Mouse (Mus musculus): ENCODE results near the gene Alkbh8. TPM values are rescaled to one million over a fixed set of nuclear protein-coding genes. Genes with fewer than 3 reads are reported as not detected.
A peak's percentile ranks its signal among the peaks of the same experiment; 100 is the strongest.

Alkbh8 gene
- total and polyA plus RNA-seq, 3 experiments: 27.3 to 47.3 (median 29.1) TPM

DNA sequence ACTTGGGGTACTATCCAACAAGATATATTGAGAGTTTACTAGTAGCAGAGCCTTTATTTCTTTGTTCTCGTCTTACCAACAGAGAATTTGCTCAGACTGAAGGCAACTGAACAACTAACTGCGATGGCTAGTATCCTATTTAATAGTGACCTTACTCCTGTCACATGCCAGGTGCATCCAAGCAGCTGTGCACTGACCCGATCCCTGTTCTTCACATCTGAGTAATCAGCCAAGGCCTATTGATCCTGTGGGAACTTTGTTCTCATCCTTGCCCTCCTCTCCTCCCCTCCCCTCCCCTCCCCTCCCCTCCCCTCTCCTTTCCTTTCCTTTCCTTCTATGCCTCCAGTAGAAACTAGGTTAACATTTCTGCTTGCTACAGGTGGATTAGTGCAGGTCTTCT, 1.7 kb downstream of the Alkbh8 start:
- peak overlapping the region; percentile 84 for H3K9ac ChIP-seq (ENCODE audit: control insufficient read depth, low read depth, low read length, poor library complexity, severe bottlenecking)
- H3K27me3 ChIP-seq (ENCODE audit: control insufficient read depth in 1 of 2, insufficient read depth in 2 of 2, low read length in 2 of 2): no peaks in the 10 kb centered on the region
- H3K79me2 ChIP-seq (ENCODE audit: control insufficient read depth, insufficient read depth, low read length, poor library complexity): peaks cover 26% of the 10 kb centered on the region
- no peak for TF ChIP-seq TBP (IDR thresholded peaks at IDR 0.05; ENCODE audit: low read depth, low read length)
- no peaks in the 10 kb centered on the region for H3K9me3 ChIP-seq (replicated peaks; ENCODE audit: insufficient read depth, low read length)
- peaks cover 9 to 18% of the 10 kb centered on the region in 2 experiments for H3K4me1 ChIP-seq (ENCODE audit: control insufficient read depth in 1 of 2, insufficient read depth in 2 of 2, low read length in 2 of 2)
- peaks cover 32 to 38% of the 10 kb centered on the region in 2 experiments for H3K36me3 ChIP-seq (ENCODE audit: control insufficient read depth in 1 of 2, insufficient read depth in 2 of 2, low read length in 2 of 2)
- H3K4me3 ChIP-seq (ENCODE audit: control insufficient read depth in 1 of 2, insufficient read depth in 1 of 2, low read depth in 2 of 2, low read length in 2 of 2): peak overlapping the region; percentile 28 to 66
- no peak for DNase-seq (ENCODE audit: low read depth, low spot score)
- H3K27ac ChIP-seq (ENCODE audit: control insufficient read depth, low read depth, low read length): no peak overlapping the region

DNA sequence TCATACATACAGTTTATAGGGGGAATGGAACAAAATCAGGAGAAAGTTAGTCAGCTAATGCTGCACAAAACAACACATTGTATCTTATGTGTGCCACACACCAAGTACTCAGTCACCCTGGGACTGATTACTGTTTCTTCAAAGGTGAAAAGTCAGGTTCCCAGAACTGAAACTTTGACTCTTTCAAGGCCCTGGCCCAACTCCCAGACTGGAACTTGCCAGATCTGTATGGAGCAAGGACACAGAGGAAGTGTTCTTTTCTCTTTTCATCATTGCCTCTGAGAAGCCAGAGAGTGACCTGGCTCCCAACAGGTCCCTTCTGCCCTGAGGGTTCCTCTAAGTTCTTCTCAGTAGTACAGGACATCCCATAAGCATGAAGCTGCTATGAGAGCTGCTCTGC, 10.2 kb downstream of the Alkbh8 start:
- TF ChIP-seq GABPA (IDR thresholded peaks at IDR 0.05; ENCODE audit: low read depth, low read length) (no peak), GATA1 (IDR thresholded peaks at IDR 0.05; ENCODE audit: low read depth, low read length) (no peak), CHD2 (IDR thresholded peaks at IDR 0.05; ENCODE audit: low read length) (no peak), MAZ (IDR thresholded peaks at IDR 0.05; ENCODE audit: low read depth, low read length) (no peak), ZKSCAN1 (IDR thresholded peaks at IDR 0.05; ENCODE audit: low read depth, low read length) (no peak), TAL1 (IDR thresholded peaks at IDR 0.05; ENCODE audit: low read length) (no peak), POLR2A (IDR thresholded peaks at IDR 0.05; ENCODE audit: control insufficient read depth in 1 of 2, insufficient read depth in 1 of 2, low read depth in 1 of 2, low read length in 2 of 2, poor library complexity in 1 of 2) (no peak)
- H3K4me3 ChIP-seq (ENCODE audit: control insufficient read depth in 1 of 2, insufficient read depth in 1 of 2, low read depth in 2 of 2, low read length in 2 of 2): no peak overlapping the region
- no peaks in the 10 kb centered on the region for H3K9me3 ChIP-seq (replicated peaks; ENCODE audit: insufficient read depth, low read length)
- H3K4me1 ChIP-seq (ENCODE audit: control insufficient read depth in 1 of 2, insufficient read depth in 2 of 2, low read length in 2 of 2): peaks cover 6 to 16% of the 10 kb centered on the region in 2 experiments
- H3K9ac ChIP-seq (ENCODE audit: control insufficient read depth, low read depth, low read length, poor library complexity, severe bottlenecking): no peak overlapping the region
- H3K27me3 ChIP-seq (ENCODE audit: control insufficient read depth in 1 of 2, insufficient read depth in 2 of 2, low read length in 2 of 2): no peaks in the 10 kb centered on the region
- peak; percentile 45 for DNase-seq (ENCODE audit: low read depth, low spot score)
- H3K36me3 ChIP-seq (ENCODE audit: control insufficient read depth in 1 of 2, insufficient read depth in 2 of 2, low read length in 2 of 2): peaks cover 33 to 76% of the 10 kb centered on the region in 2 experiments
- H3K79me2 ChIP-seq (ENCODE audit: control insufficient read depth, insufficient read depth, low read length, poor library complexity): peaks cover 5% of the 10 kb centered on the region
- H3K27ac ChIP-seq (ENCODE audit: control insufficient read depth, low read depth, low read length): peak overlapping the region; percentile 28; the same call in 1 of the 2 replicates

DNA sequence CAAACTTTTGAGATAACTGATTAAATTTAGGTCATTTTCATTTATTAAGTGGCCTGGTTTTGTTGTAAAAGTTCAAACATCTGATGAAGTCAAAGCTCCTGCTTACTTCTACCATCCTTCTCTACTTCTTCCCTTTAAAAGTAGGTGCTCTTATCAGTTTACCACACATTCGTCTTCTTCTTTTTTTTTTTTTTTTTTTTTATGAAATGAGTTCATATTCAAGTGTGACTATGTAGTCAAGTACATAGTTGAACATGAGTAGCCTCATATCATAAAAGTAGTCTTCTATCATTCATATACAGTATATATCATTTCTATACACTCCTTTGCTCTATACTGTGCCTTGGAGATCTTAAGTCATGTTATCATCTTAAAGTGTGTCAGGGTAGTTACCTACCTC, 11.0 kb downstream of the Alkbh8 start:
- Histone ChIP-seq H3K4me3 (ENCODE audit: control insufficient read depth in 1 of 2, insufficient read depth in 1 of 2, low read depth in 2 of 2, low read length in 2 of 2) (no peak overlapping the region), H3K9ac (ENCODE audit: control insufficient read depth, low read depth, low read length, poor library complexity, severe bottlenecking) (no peak overlapping the region; the same call in 1 of the 2 replicates), H3K36me3 (ENCODE audit: control insufficient read depth in 1 of 2, insufficient read depth in 2 of 2, low read length in 2 of 2) (peaks cover 30 to 74% of the 10 kb centered on the region in 2 experiments), H3K79me2 (ENCODE audit: control insufficient read depth, insufficient read depth, low read length, poor library complexity) (peaks cover 3% of the 10 kb centered on the region), H3K27ac (ENCODE audit: control insufficient read depth, low read depth, low read length) (peak overlapping the region; percentile 66), H3K9me3 (replicated peaks; ENCODE audit: insufficient read depth, low read length) (no peaks in the 10 kb centered on the region), H3K27me3 (ENCODE audit: control insufficient read depth in 1 of 2, insufficient read depth in 2 of 2, low read length in 2 of 2) (no peaks in the 10 kb centered on the region), H3K4me1 (ENCODE audit: control insufficient read depth in 1 of 2, insufficient read depth in 2 of 2, low read length in 2 of 2) (peaks cover 6 to 16% of the 10 kb centered on the region in 2 experiments)
- peak; percentile 79 for DNase-seq (ENCODE audit: low read depth, low spot score)
- TF ChIP-seq BHLHE40 (IDR thresholded peaks at IDR 0.05; ENCODE audit: borderline replicate concordance, low read depth, low read length): no peak
- no peak; the same call in none of the 2 replicates for TF ChIP-seq MXI1 (IDR thresholded peaks at IDR 0.05; ENCODE audit: low read depth, low read length)
- TF ChIP-seq ZNF384 (IDR thresholded peaks at IDR 0.05; ENCODE audit: low read depth, low read length): peak; percentile 100
- TF ChIP-seq MAZ (IDR thresholded peaks at IDR 0.05; ENCODE audit: low read depth, low read length): no peak
- no peak for TF ChIP-seq SMC3 (IDR thresholded peaks at IDR 0.05; ENCODE audit: low read depth, low read length)
- no peak for TF ChIP-seq USF2 (IDR thresholded peaks at IDR 0.05; ENCODE audit: borderline replicate concordance in 1 of 2, insufficient read depth in 1 of 2, low read depth in 1 of 2, low read length in 2 of 2)
- TF ChIP-seq USF1 (IDR thresholded peaks at IDR 0.05; ENCODE audit: low read depth, low read length): no peak
- no peak for TF ChIP-seq MYB (IDR thresholded peaks at IDR 0.05; ENCODE audit: low read depth, low read length)
- TF ChIP-seq ZKSCAN1 (IDR thresholded peaks at IDR 0.05; ENCODE audit: low read depth, low read length): no peak; the same call in 1 of the 2 replicates
- TF ChIP-seq GATA1 (IDR thresholded peaks at IDR 0.05; ENCODE audit: low read depth, low read length): peak; percentile 93
- TF ChIP-seq ELF1 (IDR thresholded peaks at IDR 0.05; ENCODE audit: low read depth, low read length): no peak
- peak; percentile 83 for TF ChIP-seq ETS1 (IDR thresholded peaks at IDR 0.05; ENCODE audit: low read depth, low read length)
- no peak for TF ChIP-seq POLR2A (IDR thresholded peaks at IDR 0.05; ENCODE audit: control insufficient read depth in 1 of 2, insufficient read depth in 1 of 2, low read depth in 1 of 2, low read length in 2 of 2, poor library complexity in 1 of 2)
- no peak for TF ChIP-seq TBP (IDR thresholded peaks at IDR 0.05; ENCODE audit: low read depth, low read length)
- peak; percentile 83 to 93 for TF ChIP-seq EP300 (IDR thresholded peaks at IDR 0.05; ENCODE audit: low read depth in 1 of 2, low read length in 2 of 2)
- TF ChIP-seq RCOR1 (IDR thresholded peaks at IDR 0.05; ENCODE audit: low read depth, low read length): peak; percentile 40; the same call in 1 of the 2 replicates
- TF ChIP-seq GABPA (IDR thresholded peaks at IDR 0.05; ENCODE audit: low read depth, low read length): no peak; the same call in 1 of the 2 replicates
- TF ChIP-seq ZC3H11A (IDR thresholded peaks at IDR 0.05; ENCODE audit: low read depth, low read length): no peak
- peak; percentile 33; the same call in 1 of the 2 replicates for TF ChIP-seq HCFC1 (IDR thresholded peaks at IDR 0.05; ENCODE audit: low read depth, low read length)
- TF ChIP-seq MYC (IDR thresholded peaks at IDR 0.05; ENCODE audit: low read depth, low read length): 0 out of 2 replicates have a peak, but pooled peaks have one; percentile 45
- TF ChIP-seq CHD2 (IDR thresholded peaks at IDR 0.05; ENCODE audit: low read length): no peak
- no peak for TF ChIP-seq MAFK (IDR thresholded peaks at IDR 0.05; ENCODE audit: borderline replicate concordance, low read depth, low read length)
- peak; percentile 59; the same call in 1 of the 2 replicates for TF ChIP-seq SIN3A (IDR thresholded peaks at IDR 0.05; ENCODE audit: low read length)
- peak; percentile 75 for TF ChIP-seq TAL1 (IDR thresholded peaks at IDR 0.05; ENCODE audit: low read length)

Measured in MEL (cell line).